ENCODE assay signal across 8 mouse cellular contexts in the genomic region with DNA sequence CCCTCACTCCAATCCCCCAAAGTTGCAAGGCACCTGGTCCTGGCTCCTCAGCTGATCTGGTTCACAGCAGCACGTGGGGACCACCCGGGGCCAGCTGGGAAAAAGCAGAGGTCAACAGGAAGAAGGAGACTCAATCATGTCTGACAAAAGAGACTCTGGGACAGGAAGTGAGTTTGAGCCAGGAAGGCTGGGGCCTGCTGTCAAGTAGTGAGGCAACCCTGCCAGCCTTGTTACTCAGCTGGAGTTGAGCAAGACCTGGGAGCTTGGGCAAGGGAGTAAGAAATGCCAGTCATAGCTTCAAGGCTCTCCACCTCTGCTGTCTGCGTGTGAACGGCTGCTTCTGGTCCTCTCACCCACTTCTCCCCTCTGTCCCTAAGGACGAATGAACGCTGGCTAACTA. TPM values are rescaled to one million over a fixed set of nuclear protein-coding genes. Genes with fewer than 3 reads are reported as not detected.
DNase-seq lines count a peak whose midpoint lies in the region; ATAC-seq and TF ChIP-seq lines count a peak whose summit lies in the region.

A gene (minus strand): TSS at position 111 of the 400 bp plus-strand sequence.

- TF ChIP-seq CTCF in midbrain, postnatal 0 days (IDR thresholded peaks at IDR 0.05), result no peak

- peak; percentile 90 for ATAC-seq in common myeloid progenitor, adult 5-6 weeks (replicated peaks; ENCODE audit: low read depth, poor library complexity, severe bottlenecking)
- no peak for ATAC-seq in midbrain, postnatal 0 days (ENCODE audit: low FRiP score)

- H3K9me3 ChIP-seq in midbrain, postnatal 0 days (ENCODE audit: low read length), result no peaks in the 10 kb centered on the region

- 71% methylated on average over 6 of the region's 6 CpGs for WGBS in midbrain, postnatal 0 days

- H3K4me2 ChIP-seq in midbrain, postnatal 0 days (ENCODE audit: low read depth, low read length, poor library complexity, severe bottlenecking), result no peak within 1 kb of the TSS

- no peaks in the 10 kb centered on the region for H3K4me1 ChIP-seq in midbrain, postnatal 0 days (ENCODE audit: insufficient read depth, low read length)

- H3K9ac ChIP-seq in midbrain, postnatal 0 days (replicated peaks; ENCODE audit: low read length, poor library complexity, severe bottlenecking), result no peak within 1 kb of the TSS

- H3K27me3 ChIP-seq in midbrain, postnatal 0 days (ENCODE audit: insufficient read depth, low read length), result no peaks in the 10 kb centered on the region

- DNase-seq in left cerebral cortex, adult 18-20 months (ENCODE audit: low spot score in 2 of 2), result no peak
- DNase-seq in left cerebral cortex, adult 9 months (ENCODE audit: low spot score in 2 of 2), result no peak
- DNase-seq in heart, adult 18-20 months, result peak; percentile 58 to 79
- peak; percentile 57 for DNase-seq in kidney, adult 18-20 months
- DNase-seq in liver, result peak; percentile 35
- no peak for DNase-seq in midbrain, postnatal 0 days (ENCODE audit: low spot score)
- DNase-seq in T-cell, adult 2 months (ENCODE audit: low spot score), result no peak

- no peak within 1 kb of the TSS for H3K27ac ChIP-seq in midbrain, postnatal 0 days (ENCODE audit: low read depth, low read length)

- no peaks in the 10 kb centered on the region for H3K36me3 ChIP-seq in midbrain, postnatal 0 days (ENCODE audit: insufficient read depth, low read length)

- no peak within 1 kb of the TSS for H3K4me3 ChIP-seq in midbrain, postnatal 0 days (ENCODE audit: low read depth, low read length)

RNA-seq across cellular contexts. Expression of the gene that starts here (rescaled TPM):
- 100 to 1,000 TPM; 110 to 127 TPM for total RNA-seq in left cerebral cortex, adult 18-20 months (2021)
- 36.8 and 38.4 TPM in 2 replicates for total RNA-seq in common myeloid progenitor, adult 5-6 weeks (2017)
- 10 to 100 TPM; 61.2 to 64.3 TPM for total RNA-seq in heart, adult 18-20 months (2021)
- 88.0 and 114 TPM in 2 replicates for total RNA-seq in midbrain, postnatal 0 days (2014; rRNA removed)
- 106 and 112 TPM in 2 replicates for polyA plus RNA-seq in midbrain, postnatal 0 days (2015; fragmentation: Nextera tagmentation; extraction: Ambion mirVana)

Comparison
In these comparisons a context has a peak if more than half of its experiments do, and no peak if none do; other contexts are left out.
1. DNase-seq: peak in heart, adult 18-20 months (2 of 2), kidney, adult 18-20 months (single experiment) and liver (single experiment); none in left cerebral cortex, adult 18-20 months (0 of 2), left cerebral cortex, adult 9 months (0 of 2), midbrain, postnatal 0 days (single experiment) and T-cell, adult 2 months (single experiment).